Mouse (Mus musculus): ENCODE data around the gene Dock1.

GRCm38 (mm10) chr7:135134619-135135018 is 464.2 kb downstream of the Dock1 start:
- TF ChIP-seq ZNF384 (IDR thresholded peaks at IDR 0.05; ENCODE audit: low read depth, low read length) (no peak), MAFK (IDR thresholded peaks at IDR 0.05; ENCODE audit: insufficient read depth, low read depth, low read length) (no peak), ZC3H11A (IDR thresholded peaks at IDR 0.05; ENCODE audit: borderline replicate concordance, low read depth, low read length) (no peak), HCFC1 (IDR thresholded peaks at IDR 0.05; ENCODE audit: borderline replicate concordance, insufficient read depth, low read length) (no peak)

All from ES-E14 (cell line).